Mouse (Mus musculus): ENCODE measurements around the gene Kcnk12. TPM values are rescaled to one million over a fixed set of nuclear protein-coding genes. Genes with fewer than 3 reads are reported as not detected.
A peak's percentile ranks its signal among the peaks of the same experiment; 100 is the strongest.

Gene Kcnk12
- total RNA-seq, 2 experiments from 2014 or later = 23.4 to 25.7 TPM

DNA sequence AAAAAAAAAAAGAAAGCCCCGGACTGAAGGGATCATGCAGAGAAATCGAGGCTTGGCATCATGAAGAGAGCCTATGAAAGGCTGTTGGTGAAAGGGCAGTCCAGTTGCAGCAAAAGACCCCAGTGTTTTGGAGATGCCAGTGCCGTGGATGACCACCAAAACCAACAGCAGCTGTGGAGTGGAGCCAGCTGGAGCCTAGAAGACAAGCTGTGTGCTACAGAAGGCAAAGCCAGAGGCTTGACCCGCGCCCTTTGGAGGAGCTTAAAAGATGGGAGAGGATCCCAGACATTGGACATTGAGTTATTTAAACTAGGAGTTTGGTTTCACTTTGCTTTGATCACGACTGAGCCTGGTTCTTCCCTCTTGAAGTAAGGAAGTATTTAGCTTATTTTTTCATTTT, 9.6 kb downstream of the Kcnk12 start:
- DNase-seq (ENCODE audit: extremely low spot score in 1 of 2, low spot score in 1 of 2) = no peak

DNA sequence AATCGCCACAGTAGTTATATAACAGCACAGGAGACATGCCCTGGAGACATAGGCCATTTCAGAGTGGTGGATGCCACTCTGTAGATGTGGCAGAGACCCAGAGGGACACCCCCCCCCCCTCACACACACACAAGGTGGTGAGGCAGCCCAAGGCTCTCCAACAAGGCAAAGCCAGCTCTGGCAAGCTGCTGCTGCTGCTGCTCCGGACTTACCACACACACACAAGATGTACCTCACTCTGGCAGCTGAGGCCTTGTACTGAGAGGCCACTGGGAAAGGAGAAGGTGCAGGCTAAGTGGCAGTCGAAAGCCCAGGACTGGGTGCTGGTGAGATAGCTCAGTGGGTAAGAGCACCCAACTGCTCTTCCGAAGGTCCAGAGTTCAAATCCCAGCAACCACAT, 10.1 kb downstream of the Kcnk12 start:
- DNase-seq (ENCODE audit: extremely low spot score in 1 of 2, low spot score in 1 of 2) = no peak

DNA sequence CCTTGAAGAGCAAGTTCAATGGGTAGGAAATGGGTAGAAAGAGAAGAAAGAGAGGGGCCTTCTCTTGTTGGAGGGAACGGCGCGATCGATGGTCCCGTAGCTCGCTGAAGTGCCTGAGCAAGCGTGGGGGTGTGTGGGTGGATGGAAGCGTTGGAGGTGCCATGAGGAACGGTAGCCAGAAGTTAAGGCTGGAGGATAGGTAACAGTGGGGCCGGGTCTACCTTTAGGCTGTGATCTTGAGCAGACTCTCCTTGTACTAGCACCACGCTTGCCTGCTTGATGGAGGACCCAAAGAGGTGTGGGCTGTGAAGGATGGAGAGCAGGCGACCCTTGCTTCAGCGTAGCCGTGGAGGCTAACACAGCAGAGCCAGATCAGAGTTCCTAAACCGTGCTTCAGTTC, 12.1 kb downstream of the Kcnk12 start:
- DNase-seq (ENCODE audit: extremely low spot score in 1 of 2, low spot score in 1 of 2) = no peak

DNA sequence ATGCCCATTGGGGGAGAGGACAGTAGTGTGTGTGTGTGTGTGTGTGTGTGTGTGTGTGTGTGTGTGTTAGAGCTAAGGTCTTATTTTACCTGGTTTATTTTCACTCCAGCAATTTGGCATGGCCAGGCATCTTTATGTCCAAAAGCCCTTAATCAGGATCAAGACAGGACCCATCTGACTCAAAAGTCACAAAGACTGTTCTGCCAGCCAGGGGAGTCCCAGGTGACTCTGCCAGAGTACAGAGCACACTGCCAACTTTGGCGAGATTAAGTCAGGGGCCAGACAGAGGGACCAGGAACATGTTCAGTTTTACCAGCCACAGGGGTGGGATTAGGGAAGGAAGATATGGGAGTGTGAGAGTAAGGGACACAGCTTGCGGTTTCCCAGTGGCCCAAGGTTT, 12.9 kb downstream of the Kcnk12 start:
- no peak for DNase-seq (ENCODE audit: extremely low spot score in 1 of 2, low spot score in 1 of 2)

DNA sequence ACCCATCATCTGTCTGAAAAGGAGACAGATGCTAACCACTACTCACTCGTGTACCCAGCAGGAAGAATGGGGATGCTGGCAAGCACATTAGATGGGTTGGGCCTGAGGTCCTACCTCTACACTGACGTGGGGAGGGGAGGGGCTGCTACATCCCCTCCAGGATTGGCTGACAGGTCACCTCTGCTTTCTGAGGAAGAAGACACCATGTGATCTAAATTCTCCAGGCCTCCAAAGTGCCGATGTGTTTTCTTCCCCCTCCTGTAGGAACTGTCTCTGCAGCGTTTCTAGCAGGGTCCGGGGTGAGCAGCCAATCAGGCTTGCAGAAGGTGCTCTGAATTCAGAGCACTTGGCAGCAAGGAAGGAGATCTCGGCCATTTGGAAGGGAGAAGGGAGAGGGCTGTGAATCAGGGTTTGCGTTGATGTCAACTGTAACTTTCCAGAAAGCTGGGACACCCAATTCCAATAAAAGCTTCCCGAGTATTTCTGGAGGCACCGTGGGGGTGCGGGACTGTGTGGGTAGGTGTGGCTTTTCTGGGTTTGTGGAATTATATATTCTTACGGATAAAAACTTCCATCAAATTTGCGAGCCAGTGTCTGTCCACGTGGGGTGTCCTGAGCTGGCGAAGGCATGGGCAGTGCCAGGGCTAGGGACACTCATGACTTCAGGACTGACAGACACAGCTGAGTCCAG, 13.5 kb downstream of the Kcnk12 start:
- DNase-seq (ENCODE audit: extremely low spot score in 1 of 2, low spot score in 1 of 2) = peak in 1 of 2 experiments; percentile 7

DNA sequence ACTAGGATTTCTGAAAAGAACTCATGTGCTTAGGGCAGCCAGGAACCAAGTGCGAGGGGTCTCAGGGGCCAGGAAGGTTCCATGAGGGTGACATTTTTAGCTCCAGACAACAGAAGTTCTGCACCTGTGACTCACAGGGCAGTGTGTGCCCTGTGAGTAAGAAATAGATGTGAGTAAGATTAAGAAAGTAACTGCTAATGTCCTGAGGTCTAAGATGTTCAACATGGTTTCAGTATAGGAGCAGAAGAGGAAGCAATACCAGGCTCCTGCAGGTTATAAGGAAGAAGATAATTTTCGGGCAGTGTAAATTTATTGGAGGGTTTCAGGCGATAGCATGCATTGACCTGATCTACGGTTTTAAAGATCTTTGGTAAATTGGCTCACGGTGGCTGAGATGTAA, 16.6 kb downstream of the Kcnk12 start:
- DNase-seq (ENCODE audit: extremely low spot score in 1 of 2, low spot score in 1 of 2) = no peak

DNA sequence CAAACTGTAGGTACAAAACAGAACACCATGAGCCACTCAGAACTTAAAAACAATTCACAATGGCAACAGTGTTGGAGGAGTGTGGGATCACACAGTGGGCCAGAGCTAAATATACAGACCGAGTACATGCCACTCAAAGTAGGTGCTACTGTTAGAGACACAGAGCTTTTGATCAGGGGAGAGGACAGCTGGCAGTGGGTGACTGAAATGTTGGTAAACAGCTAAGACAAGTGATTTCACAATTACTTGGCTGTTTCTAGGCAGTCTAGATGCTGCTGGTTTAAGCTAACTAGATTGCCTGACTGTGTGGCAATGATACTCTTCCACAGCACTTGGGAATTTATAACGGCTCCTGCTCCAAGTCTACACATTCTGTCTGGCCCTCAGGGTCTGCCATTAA, 17.6 kb downstream of the Kcnk12 start:
- DNase-seq (ENCODE audit: extremely low spot score in 1 of 2, low spot score in 1 of 2) = no peak

DNA sequence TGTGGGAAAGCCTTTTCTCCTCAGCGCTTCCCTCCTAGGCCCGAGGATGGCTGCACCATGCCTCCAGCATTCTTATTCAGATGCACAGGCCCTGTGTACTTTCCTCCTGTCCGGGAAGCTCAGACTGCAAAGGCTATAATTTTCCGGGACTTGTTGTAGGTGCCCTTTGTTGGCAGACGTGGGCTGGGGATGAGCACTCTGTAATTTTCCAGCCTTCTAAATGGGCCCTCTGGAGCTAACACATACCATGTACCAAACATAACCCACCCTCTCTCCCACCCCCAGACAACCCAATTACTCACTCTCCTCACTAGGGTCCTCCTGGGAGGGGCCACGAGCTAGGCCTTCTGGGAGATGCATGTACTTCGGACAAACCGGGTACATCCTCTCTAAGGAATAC, 22.8 kb downstream of the Kcnk12 start:
- DNase-seq (ENCODE audit: extremely low spot score in 1 of 2, low spot score in 1 of 2) = no peak

DNA sequence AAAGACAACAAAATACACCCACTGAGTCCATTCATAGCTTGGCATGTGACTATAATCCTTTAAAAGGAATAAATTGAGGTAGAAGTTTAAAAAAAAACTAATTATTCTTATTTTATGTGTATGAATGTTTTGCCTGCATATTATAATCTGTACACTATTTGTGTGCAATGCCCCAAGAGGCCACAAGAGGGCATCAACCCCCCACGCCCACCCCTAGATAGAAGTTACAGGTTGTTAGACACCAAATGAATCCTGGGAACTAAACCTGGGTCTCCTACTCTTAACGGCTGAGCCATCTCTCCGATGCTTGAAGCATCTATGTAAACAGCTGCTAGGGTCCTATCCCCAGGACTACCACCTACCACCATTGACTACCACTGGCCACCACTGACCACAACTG, 24.6 kb downstream of the Kcnk12 start:
- DNase-seq (ENCODE audit: extremely low spot score in 1 of 2, low spot score in 1 of 2) = no peak

DNA sequence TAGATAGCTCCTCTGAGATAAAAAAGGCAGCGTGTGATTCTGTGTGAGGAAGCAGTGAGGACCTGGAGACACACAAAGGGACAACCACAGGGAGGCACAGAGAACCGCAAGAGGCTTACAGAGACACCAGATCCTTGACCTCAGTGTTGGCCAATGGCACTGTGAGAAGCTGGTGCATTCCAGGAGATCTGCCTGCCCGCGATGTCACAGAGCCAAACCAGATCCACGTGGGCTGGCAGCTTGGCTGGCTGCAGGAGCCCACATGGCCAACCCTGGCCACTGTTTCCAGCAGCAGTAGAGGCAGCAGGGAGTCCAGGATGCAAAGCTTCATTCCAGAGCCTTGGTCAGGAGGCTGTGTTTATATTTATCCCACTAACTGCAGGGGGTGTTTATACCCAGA, 27.0 kb downstream of the Kcnk12 start:
- DNase-seq (ENCODE audit: extremely low spot score in 1 of 2, low spot score in 1 of 2) = no peak

DNA sequence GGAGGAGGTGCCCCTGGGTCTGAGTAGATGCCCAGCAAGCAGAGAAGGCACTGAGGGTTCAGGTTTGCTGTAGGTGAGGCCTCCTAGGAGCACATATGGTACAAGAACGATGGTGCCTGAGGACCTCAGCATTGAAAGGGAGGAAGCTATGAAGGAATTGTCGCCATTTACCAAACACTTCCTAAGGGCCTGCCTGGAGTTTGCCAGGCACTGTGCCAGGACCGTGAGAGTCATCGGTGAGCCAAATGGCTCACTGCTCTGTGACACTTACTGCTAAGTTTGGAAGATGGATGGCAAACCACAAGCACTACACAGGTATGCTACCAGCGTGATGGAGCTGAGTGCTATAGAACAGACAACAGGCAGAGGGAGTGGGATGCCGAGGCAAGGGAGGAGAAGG, 30.9 kb downstream of the Kcnk12 start:
- no peak for DNase-seq (ENCODE audit: extremely low spot score in 1 of 2, low spot score in 1 of 2)

DNA sequence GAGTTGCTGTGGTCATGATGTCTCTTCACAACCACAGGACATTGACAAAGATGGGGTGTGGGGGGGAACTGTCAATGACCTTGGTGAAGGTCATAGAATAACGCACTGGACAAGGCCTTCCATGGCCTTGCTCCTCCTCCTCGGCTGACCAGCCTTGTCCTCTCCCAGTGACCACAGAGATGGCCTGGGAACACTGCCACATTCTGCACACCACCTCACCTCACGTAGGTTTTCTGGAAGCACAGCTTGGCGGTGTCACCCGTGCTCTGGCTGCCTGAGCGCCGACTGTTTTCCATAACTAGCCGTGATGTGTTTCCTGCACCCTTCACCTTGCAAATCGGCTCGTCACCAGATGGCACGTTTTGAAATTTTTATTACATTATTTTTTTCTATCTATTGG, 32.8 kb downstream of the Kcnk12 start:
- DNase-seq (ENCODE audit: extremely low spot score in 1 of 2, low spot score in 1 of 2) = no peak

DNA sequence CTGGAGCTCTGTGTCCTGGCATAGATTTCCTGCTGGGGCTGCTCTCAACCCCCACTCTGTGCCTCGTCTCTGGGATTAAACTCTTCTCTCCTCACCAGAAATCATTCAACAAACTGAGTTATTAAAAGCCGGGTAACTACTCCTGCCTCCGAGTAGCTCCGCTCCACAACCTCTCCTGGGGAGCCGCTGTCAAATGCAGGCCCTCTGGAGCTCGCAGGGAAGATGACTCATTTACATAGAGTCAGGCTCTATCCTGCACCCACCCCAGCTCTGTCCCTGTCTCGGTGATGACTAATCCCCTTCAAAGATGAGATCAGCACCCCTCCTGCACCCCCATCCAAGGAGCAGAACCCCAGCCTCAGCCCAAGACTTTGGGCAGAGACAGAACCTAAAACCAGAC, 34.6 kb downstream of the Kcnk12 start:
- DNase-seq (ENCODE audit: extremely low spot score in 1 of 2, low spot score in 1 of 2) = no peak

DNA sequence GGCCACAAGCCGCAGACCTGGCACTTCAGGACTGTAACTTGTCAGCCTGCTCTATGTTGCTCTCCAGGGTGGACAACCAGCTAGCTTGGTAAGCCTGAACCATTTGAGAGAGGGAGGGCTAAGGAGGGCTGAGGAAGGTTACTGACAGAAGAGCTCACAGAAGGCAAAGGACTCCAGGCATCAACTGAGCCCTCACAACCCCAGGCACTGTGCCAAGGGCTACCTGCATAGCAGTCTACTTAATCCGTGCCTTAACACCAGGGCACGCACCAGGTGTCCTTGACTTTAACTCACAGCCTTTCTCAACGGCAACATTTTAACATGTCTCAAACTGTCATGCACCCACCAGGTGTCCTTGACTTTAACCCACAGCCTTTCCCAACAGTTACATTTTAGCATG, 37.5 kb downstream of the Kcnk12 start:
- DNase-seq (ENCODE audit: extremely low spot score in 1 of 2, low spot score in 1 of 2) = no peak

DNA sequence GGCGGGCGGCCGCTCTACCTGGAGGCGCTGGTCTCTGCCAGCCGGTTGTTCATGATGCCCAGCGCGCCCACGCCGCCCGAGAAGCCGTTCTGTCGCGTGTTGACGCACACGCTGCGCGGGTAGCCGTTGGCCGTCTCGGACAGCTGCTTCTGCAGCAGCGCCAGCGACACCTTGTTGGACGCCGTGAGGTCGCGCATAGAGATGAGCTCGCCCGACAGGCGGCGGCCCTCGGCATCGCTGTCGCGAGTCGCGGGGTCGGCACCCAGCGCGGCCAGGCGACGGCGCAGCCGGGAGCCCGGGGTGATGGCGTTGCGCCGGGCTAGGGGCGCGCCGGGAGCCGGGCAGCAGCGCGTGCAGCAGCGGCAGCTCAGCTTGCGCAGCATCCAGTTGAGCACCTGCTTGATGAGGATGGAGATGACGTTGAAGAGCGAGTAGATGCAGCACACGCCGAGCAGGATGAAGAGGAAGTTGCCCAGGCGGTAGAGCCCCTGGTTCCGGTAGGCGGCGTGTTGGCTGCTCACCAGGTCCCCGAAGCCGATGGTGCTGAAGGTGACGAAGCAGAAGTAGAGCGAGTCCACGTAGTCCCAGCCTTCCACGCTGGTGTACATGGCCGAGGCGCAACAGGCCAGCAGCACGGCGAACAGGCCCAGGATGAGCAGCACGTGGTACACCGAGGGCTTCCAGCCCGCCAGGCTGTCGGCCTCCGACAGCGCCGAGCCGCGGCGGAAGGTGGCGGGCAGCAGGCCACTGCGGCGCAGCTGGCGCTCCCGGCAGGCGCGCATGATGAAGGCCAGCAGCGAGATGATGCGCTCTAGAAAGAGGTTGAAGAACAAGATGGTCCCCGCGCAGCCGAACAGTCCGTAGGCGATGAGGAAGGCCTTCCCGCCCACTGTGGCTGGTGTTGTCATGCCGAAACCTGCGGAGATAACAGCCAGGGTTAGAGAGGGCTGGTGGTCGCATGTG, 51.6 kb downstream of the Kcnk12 start:
- peak; percentile 47 to 56 for DNase-seq (ENCODE audit: extremely low spot score in 1 of 2, low spot score in 1 of 2)

DNA sequence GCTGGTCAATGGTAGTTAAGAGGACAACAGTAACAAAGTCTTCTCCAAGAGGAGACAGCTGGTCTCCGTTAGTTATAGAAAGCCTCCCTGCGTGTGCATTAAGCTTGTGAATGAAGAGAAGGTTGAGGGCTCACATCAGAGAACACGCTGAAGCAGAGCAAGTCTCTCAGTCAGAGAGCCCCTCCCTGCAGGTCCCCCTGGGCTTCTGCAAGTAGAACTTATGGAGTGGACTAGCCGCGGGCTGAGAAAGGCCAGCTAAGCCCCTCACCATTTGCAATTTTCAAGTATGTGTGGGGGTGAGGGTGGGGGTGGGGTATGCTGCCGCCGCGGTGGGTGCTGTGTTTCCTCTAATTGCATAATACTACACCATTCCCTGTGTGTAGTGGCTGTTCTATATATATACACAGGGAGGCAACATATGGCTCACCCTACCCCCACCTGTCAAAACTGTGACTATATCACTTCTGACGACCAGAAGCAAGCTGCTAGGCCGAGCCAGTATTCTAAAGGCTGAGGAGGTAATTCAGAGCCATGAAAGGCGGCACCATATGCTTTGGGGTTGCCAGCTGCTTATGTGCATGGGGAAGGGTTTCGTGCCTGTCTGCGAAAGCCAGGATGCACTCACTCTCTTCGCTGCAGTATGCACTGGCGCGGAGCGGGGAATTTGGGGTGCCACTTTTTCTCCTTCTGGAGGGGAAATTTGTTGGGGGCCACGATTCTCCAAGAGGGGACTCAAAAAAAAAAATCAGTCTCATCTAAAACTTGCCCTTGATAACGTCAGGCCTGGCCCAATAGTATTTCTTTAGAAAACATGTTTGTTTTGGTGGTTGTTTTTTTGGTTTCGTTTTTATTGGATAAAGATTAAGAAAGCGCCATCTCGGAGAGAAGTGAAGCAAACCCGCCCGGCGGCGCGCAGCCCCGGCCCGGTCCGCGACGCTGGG, 52.5 kb downstream of the Kcnk12 start:
- peak; percentile 43 to 50 for DNase-seq (ENCODE audit: extremely low spot score in 1 of 2, low spot score in 1 of 2)

DNA sequence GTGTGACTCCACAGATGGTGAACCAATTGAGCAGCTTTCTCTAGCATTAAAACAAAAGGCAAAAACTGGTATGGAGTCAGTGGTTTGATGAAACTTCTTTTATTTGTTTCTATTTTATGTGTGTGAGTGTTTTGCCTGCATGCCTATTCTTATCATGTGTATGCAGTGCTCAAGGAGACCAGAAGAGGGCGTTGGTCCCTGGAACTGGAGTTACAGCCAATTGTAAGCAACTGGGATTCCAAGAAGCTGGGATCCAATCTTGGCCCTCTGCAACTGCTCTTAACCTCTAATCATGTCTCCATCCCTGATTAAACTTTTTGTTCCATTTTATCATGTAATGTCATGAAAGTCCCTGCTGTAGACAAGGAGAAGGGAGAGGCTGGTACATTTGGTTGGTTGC, 58.0 kb downstream of the Kcnk12 start:
- DNase-seq (ENCODE audit: extremely low spot score in 1 of 2, low spot score in 1 of 2) = no peak

DNA sequence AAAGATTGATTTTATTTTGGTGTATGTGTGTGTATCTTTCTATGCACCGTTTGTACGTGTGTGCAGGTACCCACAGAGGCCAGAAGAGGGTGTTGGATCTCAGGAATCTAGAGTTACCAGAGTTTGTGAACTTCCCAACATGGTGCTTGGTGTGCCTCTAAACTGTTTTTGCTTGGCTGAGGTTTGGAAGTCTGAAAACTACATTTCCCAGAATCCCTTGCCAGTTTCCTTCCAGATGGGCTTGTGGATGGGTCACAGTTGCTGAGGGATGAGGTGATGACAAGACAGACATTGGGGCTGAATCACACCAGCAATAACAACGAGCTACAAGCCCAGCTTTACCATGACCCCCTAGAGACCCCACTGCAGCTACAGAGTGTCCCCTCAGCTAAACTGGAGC, 60.6 kb downstream of the Kcnk12 start:
- no peak for DNase-seq (ENCODE audit: extremely low spot score in 1 of 2, low spot score in 1 of 2)

DNA sequence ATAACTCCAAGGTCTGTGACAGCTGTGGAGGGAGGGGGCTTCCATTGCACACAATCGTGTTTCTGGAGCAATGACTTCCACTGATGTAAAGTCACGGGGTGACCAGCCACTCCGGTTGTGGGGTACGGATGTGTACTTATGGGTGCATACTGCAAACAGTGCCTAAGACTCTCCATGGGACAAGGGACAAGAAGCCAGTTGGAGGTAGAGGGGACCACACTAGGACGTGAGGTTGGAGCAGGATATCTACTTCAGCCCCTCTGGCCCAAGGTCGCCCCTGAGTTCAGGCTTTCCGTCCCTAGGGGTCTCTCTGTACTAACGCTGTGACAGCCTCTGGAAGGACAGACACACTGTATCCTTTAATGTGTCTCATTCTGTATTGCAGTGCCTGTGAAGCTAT, 63.3 kb downstream of the Kcnk12 start:
- no peak for DNase-seq (ENCODE audit: extremely low spot score in 1 of 2, low spot score in 1 of 2)

DNA sequence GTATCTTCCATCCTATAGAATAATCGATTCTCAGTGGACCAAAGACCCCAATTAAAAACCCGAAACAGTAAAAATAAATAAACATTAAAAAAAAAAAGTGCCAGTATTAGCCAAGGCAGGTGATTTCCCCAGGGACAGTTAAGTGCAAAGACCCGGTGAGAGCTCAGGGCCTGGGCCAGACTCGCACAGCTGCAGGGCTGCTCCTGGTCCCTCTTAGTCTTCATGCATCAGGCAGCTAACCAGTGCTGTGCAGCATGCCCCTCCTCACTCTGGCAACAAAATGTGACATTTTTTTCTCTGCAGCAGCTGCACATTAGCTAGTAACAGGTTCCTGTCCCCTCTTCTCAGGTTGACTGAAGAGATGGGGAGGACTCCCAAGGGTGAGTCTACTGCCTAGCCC, 65.8 kb downstream of the Kcnk12 start:
- no peak for DNase-seq (ENCODE audit: extremely low spot score in 1 of 2, low spot score in 1 of 2)

Measured in layer of hippocampus, postnatal 25 days (tissue).